Mouse (Mus musculus): ENCODE data around the gene Erp27. TPM values are rescaled to one million over a fixed set of nuclear protein-coding genes. Genes with fewer than 3 reads are reported as not detected.

The Erp27 gene
- polyA plus RNA-seq, 1 experiment from 2014 or later: not detected

DNA sequence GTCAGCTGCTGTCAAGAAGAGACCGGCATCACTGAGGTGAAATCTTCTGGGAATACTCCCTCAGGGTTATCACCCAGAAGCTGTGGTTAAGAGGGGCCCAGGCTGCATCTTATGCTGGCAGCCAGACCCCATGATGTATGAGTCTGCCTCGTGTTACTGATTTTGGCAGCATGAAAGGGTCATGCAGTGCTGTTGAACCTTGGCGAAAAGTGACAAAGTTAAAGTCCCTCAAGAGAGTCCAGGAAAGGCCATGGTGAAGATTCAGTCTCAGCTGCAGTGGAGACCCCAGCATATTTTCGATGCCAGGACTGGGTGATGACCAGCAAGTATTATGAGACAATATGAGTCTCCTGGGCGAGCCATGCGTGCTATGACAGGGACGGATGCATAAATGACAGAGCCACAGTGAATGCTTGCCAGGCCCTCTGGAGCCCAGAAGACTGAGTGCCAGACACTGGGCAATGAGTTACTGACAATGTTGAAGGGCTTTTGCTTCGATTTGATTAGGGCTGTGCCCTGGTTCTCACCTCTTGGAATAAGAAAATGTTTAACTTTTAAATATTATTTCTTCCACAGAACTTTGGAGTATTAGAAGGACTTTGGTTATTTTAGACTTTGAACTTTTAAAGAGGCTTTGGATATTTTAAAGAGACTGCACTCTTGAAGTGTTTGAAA is 6.1 kb downstream of the Erp27 start:
- H3K27me3 ChIP-seq (ENCODE audit: low read depth, poor library complexity, severe bottlenecking): peaks cover 5% of the 10 kb centered on the region; the same call in 1 of the 2 replicates
- H3K4me3 ChIP-seq: no peak overlapping the region
- no peaks in the 10 kb centered on the region for H3K36me3 ChIP-seq
- no peak for DNase-seq (ENCODE audit: low spot score)
- 92% methylated on average over 8 of the region's 8 CpGs for whole genome bisulfite sequencing
- H3K4me1 ChIP-seq: peaks cover 15% of the 10 kb centered on the region
- no peak overlapping the region for H3K27ac ChIP-seq (replicated peaks)
- no peaks in the 10 kb centered on the region for H3K9me3 ChIP-seq (replicated peaks)

DNA sequence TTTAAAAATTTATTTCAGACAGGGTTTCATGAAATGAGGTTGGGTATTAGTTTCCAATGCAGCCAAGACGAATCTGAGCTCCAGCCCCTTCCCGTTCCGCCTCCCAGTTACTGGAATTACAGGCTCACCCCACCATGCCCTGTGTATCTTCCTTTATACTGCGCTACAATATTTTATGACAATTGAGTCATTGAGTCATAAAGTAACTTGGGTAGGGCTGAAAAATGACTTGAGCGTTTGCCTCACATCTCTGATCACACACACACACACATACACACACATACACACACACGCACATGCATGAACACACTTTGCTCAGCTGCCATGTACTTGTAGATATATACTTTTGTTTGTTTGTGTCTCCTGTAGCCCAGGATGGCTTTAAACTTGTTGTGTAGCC is 7.7 kb downstream of the Erp27 start:
- Histone ChIP-seq H3K27ac (replicated peaks) (no peak overlapping the region), H3K27me3 (ENCODE audit: low read depth, poor library complexity, severe bottlenecking) (peaks cover 5% of the 10 kb centered on the region; the same call in 1 of the 2 replicates), H3K9me3 (replicated peaks) (no peaks in the 10 kb centered on the region), H3K4me3 (no peak overlapping the region), H3K4me1 (peaks cover 12% of the 10 kb centered on the region), H3K36me3 (no peaks in the 10 kb centered on the region)
- 89% methylated on average over 6 of the region's 6 CpGs for WGBS
- no peak for DNase-seq (ENCODE audit: low spot score)

DNA sequence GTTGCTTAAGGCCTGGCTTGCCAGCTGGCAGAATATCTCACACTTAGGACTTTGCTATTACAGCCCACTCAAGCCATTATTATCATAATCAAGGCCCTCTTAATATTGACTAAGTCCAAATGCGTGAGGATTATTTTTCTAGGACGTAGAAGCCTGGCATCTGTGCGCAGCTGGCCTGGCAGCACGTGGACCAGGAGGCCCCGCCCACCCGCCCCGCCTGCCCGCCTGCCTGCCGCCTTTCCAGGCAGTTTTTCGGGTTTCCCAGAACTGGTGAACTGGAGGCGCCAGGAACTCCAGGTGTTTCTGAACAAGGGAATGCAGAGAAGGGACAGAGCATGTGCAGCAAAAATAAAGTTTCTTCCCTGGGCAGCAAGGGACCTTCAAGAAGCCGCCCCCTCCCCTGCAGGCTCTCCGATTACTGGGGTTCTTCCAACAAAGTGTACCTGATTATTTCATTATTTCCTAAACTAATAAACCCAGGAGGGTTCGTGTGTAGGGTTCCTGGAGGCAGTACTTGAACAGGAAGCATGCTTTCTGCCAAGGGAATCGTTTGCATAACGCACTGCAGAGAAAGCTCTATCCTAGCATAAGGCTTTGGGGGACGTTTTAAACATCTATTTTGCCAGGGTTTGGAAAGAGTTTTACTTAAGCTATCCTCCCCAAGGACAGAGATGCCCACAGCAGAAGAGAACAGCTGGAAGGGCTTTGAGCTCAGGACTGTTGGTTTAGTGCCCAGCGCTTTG is 8.4 kb downstream of the Erp27 start:
- DNase-seq (ENCODE audit: low spot score): peak; percentile 40
- Histone ChIP-seq H3K27ac (replicated peaks) (peak overlapping the region; percentile 50; the same call in 1 of the 2 replicates), H3K9me3 (replicated peaks) (no peaks in the 10 kb centered on the region), H3K27me3 (ENCODE audit: low read depth, poor library complexity, severe bottlenecking) (peaks cover 5% of the 10 kb centered on the region; the same call in 1 of the 2 replicates), H3K36me3 (no peaks in the 10 kb centered on the region), H3K4me3 (peak overlapping the region; percentile 33; the same call in 1 of the 2 replicates), H3K4me1 (peaks cover 12% of the 10 kb centered on the region)
- 22% methylated on average over 18 of the region's 18 CpGs for WGBS

GRCm38 (mm10) chr6:136912751-136913265 is 9.2 kb downstream of the Erp27 start:
- H3K4me1 ChIP-seq: peaks cover 12% of the 10 kb centered on the region
- no peaks in the 10 kb centered on the region for H3K36me3 ChIP-seq
- H3K27me3 ChIP-seq (ENCODE audit: low read depth, poor library complexity, severe bottlenecking): peaks cover 5% of the 10 kb centered on the region; the same call in 1 of the 2 replicates
- DNase-seq (ENCODE audit: low spot score): no peak
- no peaks in the 10 kb centered on the region for H3K9me3 ChIP-seq (replicated peaks)
- H3K4me3 ChIP-seq: no peak overlapping the region
- 91% methylated on average over 1 of the region's 2 CpGs for WGBS
- H3K27ac ChIP-seq (replicated peaks): no peak overlapping the region

- DNase-seq (ENCODE audit: low spot score): no peak
- H3K27ac ChIP-seq (replicated peaks): no peak overlapping the region
- peaks cover 17% of the 10 kb centered on the region for H3K4me1 ChIP-seq
- peaks cover 5% of the 10 kb centered on the region; the same call in 1 of the 2 replicates for H3K27me3 ChIP-seq (ENCODE audit: low read depth, poor library complexity, severe bottlenecking)
- WGBS: 94% methylated on average over 9 of the region's 9 CpGs
- no peaks in the 10 kb centered on the region for H3K36me3 ChIP-seq
- no peaks in the 10 kb centered on the region for H3K9me3 ChIP-seq (replicated peaks)
- H3K4me3 ChIP-seq: no peak overlapping the region
Measured at GRCm38 (mm10) chr6:136910247-136910890, 11.6 kb downstream of the Erp27 start.

- DNase-seq (ENCODE audit: low spot score): no peak
- 86% methylated on average over 10 of the region's 10 CpGs for WGBS
- Histone ChIP-seq H3K9me3 (replicated peaks) (no peaks in the 10 kb centered on the region), H3K27me3 (ENCODE audit: low read depth, poor library complexity, severe bottlenecking) (no peaks in the 10 kb centered on the region), H3K4me3 (no peak overlapping the region), H3K36me3 (no peaks in the 10 kb centered on the region), H3K4me1 (peaks cover 5% of the 10 kb centered on the region), H3K27ac (replicated peaks) (no peak overlapping the region)
Measured at GRCm38 (mm10) chr6:136906937-136907293, 15.1 kb downstream of the Erp27 start.

DNA sequence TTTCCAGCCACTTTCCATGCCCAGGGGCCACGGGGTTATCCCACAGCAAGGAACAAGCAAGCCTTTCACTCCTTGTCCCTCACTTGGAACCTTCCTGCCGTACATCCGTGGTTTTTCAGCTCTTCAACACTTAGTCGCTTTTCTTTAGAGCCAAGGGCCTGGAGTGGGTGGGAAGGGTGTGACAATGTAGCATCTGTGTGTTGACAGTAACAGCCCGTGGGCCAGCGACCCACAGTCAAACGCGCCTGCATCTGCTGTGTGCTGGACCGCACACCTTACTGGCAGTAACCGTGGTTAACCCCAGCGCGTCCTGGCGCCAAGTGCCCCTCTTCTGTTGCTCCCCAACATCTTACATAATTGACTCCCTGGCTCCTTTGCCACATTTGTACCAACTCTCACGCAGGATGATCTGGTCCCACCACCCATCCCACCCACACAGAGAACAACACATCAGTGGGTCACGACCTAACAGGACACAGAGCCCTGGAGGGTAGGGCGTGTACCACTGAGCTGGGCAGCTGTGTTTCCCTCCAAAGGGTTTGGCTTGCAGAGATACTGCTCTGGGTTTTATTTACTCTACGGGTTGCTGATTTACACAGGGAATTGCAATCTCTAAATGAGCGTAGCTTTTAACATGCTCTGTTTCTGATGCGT is 15.6 kb downstream of the Erp27 start:
- Histone ChIP-seq H3K4me3 (no peak overlapping the region), H3K9me3 (replicated peaks) (no peaks in the 10 kb centered on the region), H3K27ac (replicated peaks) (no peak overlapping the region), H3K27me3 (ENCODE audit: low read depth, poor library complexity, severe bottlenecking) (no peaks in the 10 kb centered on the region), H3K4me1 (peaks cover 5% of the 10 kb centered on the region), H3K36me3 (no peaks in the 10 kb centered on the region)
- WGBS: 91% methylated on average over 19 of the region's 19 CpGs
- DNase-seq (ENCODE audit: low spot score): no peak

DNA sequence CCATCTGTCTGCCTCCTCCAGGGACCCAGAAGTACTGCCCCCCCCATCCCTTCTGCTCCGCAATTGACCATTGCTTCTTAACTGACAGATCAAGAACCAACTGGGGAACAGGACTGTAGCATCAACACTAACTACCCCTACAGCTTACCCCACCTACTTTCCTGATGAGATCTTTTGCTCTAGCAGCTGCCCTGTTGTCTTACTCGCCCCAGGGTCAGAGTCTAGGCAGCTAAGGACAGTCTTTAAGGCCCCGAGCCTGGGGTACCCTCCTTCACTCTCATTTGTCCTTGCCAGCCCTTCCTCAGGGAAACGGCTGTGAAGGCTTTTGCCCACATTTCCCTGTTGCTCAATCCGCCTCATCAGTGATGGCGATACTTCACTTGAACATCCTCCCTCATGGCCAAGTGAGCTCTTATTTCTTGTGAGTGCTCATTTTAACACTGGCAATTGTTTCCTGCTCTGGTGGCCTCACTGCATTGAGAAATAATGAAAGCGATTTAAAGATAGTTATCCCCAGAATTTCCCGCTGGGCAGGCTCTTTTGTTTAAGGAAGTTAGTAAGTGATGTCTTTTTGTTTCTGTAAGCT is 18.0 kb downstream of the Erp27 start:
- H3K9me3 ChIP-seq (replicated peaks): no peaks in the 10 kb centered on the region
- no peak overlapping the region for H3K27ac ChIP-seq (replicated peaks)
- DNase-seq (ENCODE audit: low spot score): no peak
- no peaks in the 10 kb centered on the region for H3K27me3 ChIP-seq (ENCODE audit: low read depth, poor library complexity, severe bottlenecking)
- H3K4me1 ChIP-seq: peaks cover 5% of the 10 kb centered on the region
- WGBS: 73% methylated on average over 8 of the region's 8 CpGs
- H3K4me3 ChIP-seq: no peak overlapping the region
- no peaks in the 10 kb centered on the region for H3K36me3 ChIP-seq

DNA sequence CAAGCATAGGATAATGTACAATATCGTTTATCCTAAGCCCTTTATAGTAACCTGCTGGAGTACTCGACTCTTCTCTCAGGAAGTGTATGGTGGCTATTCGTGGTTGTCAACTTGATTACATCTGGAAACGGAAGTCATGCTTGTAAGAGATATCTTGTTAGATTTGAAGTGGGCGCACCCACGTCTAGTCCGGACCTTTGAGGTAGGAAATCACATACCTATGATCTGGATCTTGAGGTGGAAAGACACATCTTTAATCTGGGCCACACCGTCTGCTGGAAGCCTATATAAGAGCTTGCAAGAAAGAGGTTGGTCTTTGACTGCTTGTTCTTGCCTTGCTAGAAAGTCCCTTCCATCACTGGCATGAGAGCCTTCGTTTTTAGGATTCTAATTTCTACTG is 19.5 kb downstream of the Erp27 start:
- Histone ChIP-seq H3K9me3 (replicated peaks) (no peaks in the 10 kb centered on the region), H3K4me3 (no peak overlapping the region), H3K27me3 (ENCODE audit: low read depth, poor library complexity, severe bottlenecking) (no peaks in the 10 kb centered on the region), H3K36me3 (no peaks in the 10 kb centered on the region), H3K4me1 (peaks cover 5% of the 10 kb centered on the region), H3K27ac (replicated peaks) (no peak overlapping the region)
- DNase-seq (ENCODE audit: low spot score): no peak
- WGBS: 94% methylated on average over 9 of the region's 9 CpGs

GRCm38 (mm10) chr6:136901010-136901409 is 21.0 kb downstream of the Erp27 start:
- no peak overlapping the region for H3K4me3 ChIP-seq
- no peaks in the 10 kb centered on the region for H3K4me1 ChIP-seq
- no peak overlapping the region for H3K27ac ChIP-seq (replicated peaks)
- no peak for DNase-seq (ENCODE audit: low spot score)
- H3K9me3 ChIP-seq (replicated peaks): no peaks in the 10 kb centered on the region
- 84% methylated on average over 2 of the region's 2 CpGs for WGBS
- H3K36me3 ChIP-seq: no peaks in the 10 kb centered on the region
- H3K27me3 ChIP-seq (ENCODE audit: low read depth, poor library complexity, severe bottlenecking): no peaks in the 10 kb centered on the region

GRCm38 (mm10) chr6:136900369-136901009 is 21.5 kb downstream of the Erp27 start:
- DNase-seq (ENCODE audit: low spot score): no peak
- Histone ChIP-seq H3K27me3 (ENCODE audit: low read depth, poor library complexity, severe bottlenecking) (no peaks in the 10 kb centered on the region), H3K4me3 (no peak overlapping the region), H3K27ac (replicated peaks) (no peak overlapping the region), H3K36me3 (no peaks in the 10 kb centered on the region), H3K4me1 (no peaks in the 10 kb centered on the region), H3K9me3 (replicated peaks) (no peaks in the 10 kb centered on the region)
- 81% methylated on average over 4 of the region's 4 CpGs for WGBS

DNA sequence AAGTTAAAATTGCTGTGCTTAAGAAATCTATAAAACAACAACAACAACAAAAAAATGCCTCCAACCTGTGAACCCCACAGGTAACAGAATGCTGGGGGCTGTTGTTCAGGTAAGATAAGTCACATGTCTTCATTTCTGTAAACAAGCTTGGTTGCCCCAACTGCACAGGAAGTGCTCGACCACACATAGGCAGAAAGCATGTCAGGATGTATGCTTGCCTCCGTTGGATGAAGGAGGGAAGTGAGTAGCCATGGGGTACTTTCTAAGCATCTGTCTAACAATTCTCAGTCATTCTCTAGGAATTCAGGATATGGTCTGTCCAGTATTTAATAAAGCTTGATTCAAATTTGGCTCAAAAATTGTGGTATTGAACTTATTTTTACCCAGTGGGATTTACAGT is 23.0 kb downstream of the Erp27 start:
- Histone ChIP-seq H3K4me1 (no peaks in the 10 kb centered on the region), H3K27ac (replicated peaks) (no peak overlapping the region), H3K27me3 (ENCODE audit: low read depth, poor library complexity, severe bottlenecking) (no peaks in the 10 kb centered on the region), H3K9me3 (replicated peaks) (no peaks in the 10 kb centered on the region), H3K4me3 (no peak overlapping the region), H3K36me3 (no peaks in the 10 kb centered on the region)
- no peak for DNase-seq (ENCODE audit: low spot score)
- WGBS: 88% methylated on average over 2 of the region's 2 CpGs

Data from midbrain, embryonic 10.5 days (tissue).